Mouse (Mus musculus) brown adipose tissue, adult 24 weeks (tissue): ENCODE data around the gene Dpp9. TPM values are rescaled to one million over a fixed set of nuclear protein-coding genes. Genes with fewer than 3 reads are reported as not detected.

Source experiments
- H3K27ac ChIP-seq: fragments of 200-500 bp; replicated peaks from 2 replicates; pipeline ENCODE4 v1.5.1; 2012; ENCODE audit warnings: low read depth, mild to moderate bottlenecking, low read length
- H3K4me1 ChIP-seq: fragments of 200-500 bp; 2 replicates; pipeline ENCODE4 v1.6.1; 2012; ENCODE audit warnings: low read length, mixed read lengths; ENCODE audit not compliant: control insufficient read depth, insufficient read depth, insufficient read length
- H3K4me3 ChIP-seq: fragments of 200-500 bp; 2 replicates; pipeline ENCODE4 v1.5.1; 2012; ENCODE audit warnings: low read depth, mild to moderate bottlenecking, low read length, moderate library complexity; ENCODE audit not compliant: insufficient read depth
- polyA plus RNA-seq: library from polyadenylated mRNA; stranded (reverse); fragments of >200 nt; gene quantifications from 2 replicates; pipeline ENCODE4 v1.2.4, GENCODE M21; 2012; ENCODE audit not compliant: missing spikeins, insufficient read depth, insufficient read length

Gene Dpp9
- polyA plus RNA-seq, 1 experiment, result 7.7 TPM

GRCm38 (mm10) chr17:56148790-56149618 is 69.7 kb downstream of the Dpp9 start:
- no peaks in the 10 kb centered on the region for H3K4me1 ChIP-seq
- no peak overlapping the region for H3K27ac ChIP-seq
- H3K4me3 ChIP-seq, result no peak overlapping the region

- no peak overlapping the region for H3K4me3 ChIP-seq
Measured at GRCm38 (mm10) chr17:56148280-56148679, 70.4 kb downstream of the Dpp9 start.

GRCm38 (mm10) chr17:56147420-56147819 is 71.3 kb downstream of the Dpp9 start:
- no peaks in the 10 kb centered on the region for H3K4me1 ChIP-seq
- H3K4me3 ChIP-seq, result no peak overlapping the region
- H3K27ac ChIP-seq, result no peak overlapping the region

More at GRCm38 (mm10) chr17:56148280-56148679, 70.4 kb downstream of the Dpp9 start:
- Histone ChIP-seq H3K27ac (no peak overlapping the region), H3K4me1 (no peaks in the 10 kb centered on the region)

- no peak overlapping the region for H3K4me3 ChIP-seq
- H3K4me1 ChIP-seq, result no peaks in the 10 kb centered on the region; the same call in 1 of the 2 replicates
- H3K27ac ChIP-seq, result no peak overlapping the region
Measured at GRCm38 (mm10) chr17:56146131-56146530, 72.6 kb downstream of the Dpp9 start.

DNA sequence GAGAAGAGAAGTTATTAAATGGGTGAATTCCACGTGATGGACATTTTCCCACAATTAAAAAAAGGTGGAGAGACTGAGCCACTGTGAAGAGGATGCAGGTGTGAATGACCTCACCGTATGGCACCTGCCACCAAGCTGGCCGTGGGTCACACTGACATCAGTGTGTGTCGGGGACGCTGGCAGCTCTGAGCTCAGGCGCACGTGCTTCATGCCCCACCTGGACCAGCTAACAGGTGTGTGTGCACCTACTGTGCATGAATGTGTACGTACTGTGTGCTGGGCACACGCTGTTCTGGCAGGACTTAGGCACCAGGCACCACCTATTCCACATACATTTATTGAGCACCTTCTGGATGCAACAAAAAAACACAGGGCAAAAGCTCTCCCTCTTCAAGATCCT is 74.2 kb downstream of the Dpp9 start:
- no peak overlapping the region for H3K4me3 ChIP-seq
- H3K27ac ChIP-seq, result no peak overlapping the region
- no peaks in the 10 kb centered on the region; the same call in 1 of the 2 replicates for H3K4me1 ChIP-seq

DNA sequence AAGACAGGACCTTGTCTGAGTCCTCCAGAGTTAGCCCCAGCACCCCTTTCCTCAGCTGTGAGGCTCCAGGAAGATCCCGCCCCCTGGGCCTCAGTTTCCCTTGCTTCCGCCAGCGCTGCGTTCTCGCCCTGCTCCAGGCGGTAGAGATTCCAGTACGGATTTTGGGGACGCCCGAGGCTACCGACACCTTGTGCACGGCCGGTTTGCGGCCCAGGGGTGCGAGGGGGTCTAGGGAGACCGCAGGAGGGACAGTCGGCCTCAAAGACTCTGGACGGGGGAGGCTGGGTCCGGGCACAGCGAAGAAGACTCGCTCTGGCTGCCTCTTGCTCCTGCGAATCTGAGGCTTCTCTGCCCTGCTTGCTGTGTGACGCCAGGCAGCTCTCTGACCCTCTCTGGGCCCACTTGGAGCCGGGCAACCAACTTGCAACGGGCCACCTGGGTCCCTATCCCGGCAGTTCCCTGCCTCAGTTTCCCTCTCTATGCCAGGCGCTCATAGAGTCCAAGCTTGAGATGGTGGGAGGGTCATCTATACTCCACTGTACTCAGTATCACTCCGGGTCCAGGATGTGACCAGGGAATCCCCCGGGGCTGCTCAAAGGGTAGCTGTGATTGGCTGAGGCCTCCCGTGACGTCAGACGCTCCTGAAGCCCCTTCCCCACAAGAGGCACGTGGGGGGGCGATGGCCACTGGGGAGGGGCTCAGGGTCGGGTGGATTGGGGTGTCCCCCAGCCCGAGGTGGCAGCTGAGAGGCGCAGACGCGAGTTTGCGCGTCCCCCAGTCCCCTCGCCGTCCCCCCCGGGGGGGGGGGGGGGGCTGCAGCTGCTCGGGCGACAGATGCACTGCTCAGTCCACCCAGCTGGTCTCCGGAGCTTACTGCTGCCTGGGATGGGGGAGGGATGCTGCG is 76.8 kb downstream of the Dpp9 start:
- Histone ChIP-seq H3K27ac (no peak overlapping the region), H3K4me3 (peak overlapping the region; percentile 46), H3K4me1 (peaks cover 9% of the 10 kb centered on the region)

DNA sequence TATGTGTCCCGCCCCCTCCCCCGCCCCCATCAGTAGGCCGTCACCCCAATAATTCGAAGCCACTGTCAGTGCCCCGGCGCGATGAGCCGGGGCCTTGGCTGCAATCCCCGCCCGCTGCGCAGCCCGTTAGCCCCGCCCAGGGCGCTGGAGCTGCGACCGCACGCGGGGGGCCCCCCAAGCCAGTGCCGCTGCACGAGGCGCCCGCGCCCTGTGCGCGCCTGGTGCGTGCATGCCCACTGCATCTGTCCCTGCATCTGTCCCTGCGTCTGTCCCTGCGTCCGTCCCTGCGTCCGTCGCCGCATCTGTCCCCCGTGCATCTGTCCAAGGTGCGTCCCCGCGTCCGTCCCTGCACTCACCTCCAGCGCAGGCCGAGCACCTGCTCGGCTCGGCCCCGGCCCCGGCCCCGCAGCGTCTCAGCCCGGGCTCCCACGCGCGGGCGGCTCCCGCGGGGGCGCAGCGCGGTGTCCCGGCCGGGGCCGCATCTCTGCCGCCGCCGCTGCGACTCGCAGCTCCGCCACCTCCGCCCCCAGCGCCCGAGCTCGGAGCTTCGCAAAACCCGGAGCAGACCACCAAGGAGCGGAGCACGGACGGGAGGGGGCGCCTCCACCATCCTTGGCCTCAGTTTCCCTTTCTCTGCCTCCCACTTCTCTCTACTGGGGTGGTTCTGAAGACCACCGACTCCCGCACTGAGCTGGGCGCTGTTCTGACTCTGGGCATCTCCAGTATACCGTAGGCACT is 78.7 kb downstream of the Dpp9 start, which contains the start of gene Sema6b:
TSS of gene Sema6b (minus strand) at position 486 of the 738 bp plus-strand sequence.
- H3K27ac ChIP-seq, result peak within 1 kb of the TSS; percentile 20
- H3K4me3 ChIP-seq, result peak within 1 kb of the TSS; percentile 74
- peaks cover 17% of the 10 kb centered on the region for H3K4me1 ChIP-seq

GRCm38 (mm10) chr17:56139355-56139754 is 79.3 kb downstream of the Dpp9 start:
- Histone ChIP-seq H3K4me3 (peak overlapping the region; percentile 74), H3K27ac (peak overlapping the region; percentile 20), H3K4me1 (peaks cover 17% of the 10 kb centered on the region)

DNA sequence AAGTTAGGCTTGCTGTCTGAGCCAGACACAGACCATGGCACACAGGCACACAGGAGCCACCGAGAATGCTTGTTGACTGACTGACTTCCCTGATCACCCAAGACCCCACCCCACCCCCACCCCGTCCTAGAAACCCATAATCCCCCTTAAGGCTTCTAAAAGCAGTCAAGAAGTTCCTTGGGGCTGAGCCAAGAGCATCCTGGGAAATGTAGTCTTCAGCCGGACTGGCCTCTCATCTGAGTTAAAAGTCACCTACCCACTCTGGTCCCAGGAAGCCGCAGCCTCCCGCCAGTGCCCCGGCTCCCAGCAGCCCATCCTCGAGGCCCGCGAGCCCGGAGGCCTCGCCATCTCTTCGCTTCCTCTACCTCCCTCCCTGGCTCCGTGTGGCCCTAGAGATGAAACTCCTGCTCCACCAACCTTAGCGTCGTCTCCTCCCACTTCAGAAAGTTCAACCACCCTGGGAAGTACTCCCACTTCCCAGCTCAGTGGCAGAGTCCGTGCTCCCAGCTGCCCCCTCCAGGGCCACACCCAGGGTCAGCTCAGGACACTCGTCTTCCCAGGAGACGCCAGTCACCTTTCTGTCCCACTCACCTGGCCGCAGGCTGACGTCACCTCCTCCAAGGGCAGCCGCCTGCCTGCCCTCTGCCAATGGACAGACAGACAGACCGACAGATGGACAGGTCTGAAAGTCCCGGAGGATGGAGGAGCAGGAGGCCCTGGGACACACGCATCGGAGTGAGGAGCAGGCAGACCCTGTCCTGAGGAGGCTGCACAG is 80.7 kb downstream of the Dpp9 start:
- Histone ChIP-seq H3K4me3 (peak overlapping the region; percentile 46), H3K27ac (peak overlapping the region; percentile 96), H3K4me1 (peaks cover 17% of the 10 kb centered on the region)

Other genes with a start within 250 kb of the Dpp9 start
- not detected in 2 replicates for gene Shd, start 248.4 kb downstream of the Dpp9 start, polyA plus RNA-seq
- gene Fsd1, start 232.4 kb downstream of the Dpp9 start, polyA plus RNA-seq, result 0.59 TPM in 1 of 2 replicates, not detected in the other
- 7.5 and 10.4 TPM in 2 replicates for gene Stap2, start 213.3 kb downstream of the Dpp9 start, polyA plus RNA-seq
- gene Mpnd, start 213.2 kb downstream of the Dpp9 start, polyA plus RNA-seq, result 43.2 and 52.6 TPM in 2 replicates
- gene Sh3gl1, start 182.3 kb downstream of the Dpp9 start, polyA plus RNA-seq, result 14.0 and 16.1 TPM in 2 replicates
- gene Chaf1a, start 178.5 kb downstream of the Dpp9 start, polyA plus RNA-seq, result 0.99 and 2.7 TPM in 2 replicates
- gene Ubxn6, start 143.9 kb downstream of the Dpp9 start, polyA plus RNA-seq, result 41.1 and 69.6 TPM in 2 replicates
- 17.6 and 19.3 TPM in 2 replicates for gene Hdgfl2, start 139.3 kb downstream of the Dpp9 start, polyA plus RNA-seq
- 195 and 205 TPM in 2 replicates for gene Plin4, start 109.1 kb downstream of the Dpp9 start, polyA plus RNA-seq
- 138 and 171 TPM in 2 replicates for gene Plin5, start 101.3 kb downstream of the Dpp9 start, polyA plus RNA-seq
- gene Lrg1, start 96.9 kb downstream of the Dpp9 start, polyA plus RNA-seq, result 61.5 and 101 TPM in 2 replicates
- 1.9 and 5.0 TPM in 2 replicates for gene Sema6b, start 78.6 kb downstream of the Dpp9 start, polyA plus RNA-seq
- gene Tnfaip8l1, start 56.4 kb downstream of the Dpp9 start, polyA plus RNA-seq, result 0.36 and 1.4 TPM in 2 replicates
- 30.8 and 30.9 TPM in 2 replicates for gene Mydgf, start 35.0 kb downstream of the Dpp9 start, polyA plus RNA-seq
- 16.3 and 18.4 TPM in 2 replicates for gene Fem1a, start 37.9 kb upstream of the Dpp9 start, polyA plus RNA-seq
- 9.2 and 10.5 TPM in 2 replicates for gene Ticam1, start 57.9 kb upstream of the Dpp9 start, polyA plus RNA-seq
- gene Plin3, start 74.0 kb upstream of the Dpp9 start, polyA plus RNA-seq, result 62.9 and 78.2 TPM in 2 replicates
- not detected in 2 replicates for gene Arrdc5, start 81.4 kb upstream of the Dpp9 start, polyA plus RNA-seq
- gene Uhrf1, start 84.4 kb upstream of the Dpp9 start, polyA plus RNA-seq, result 2.7 and 3.3 TPM in 2 replicates
- 6.4 and 17.7 TPM in 2 replicates for gene Kdm4b, start 107.2 kb upstream of the Dpp9 start, polyA plus RNA-seq